Mouse (Mus musculus): ENCODE results near the gene Parl. TPM values are rescaled to one million over a fixed set of nuclear protein-coding genes. Genes with fewer than 3 reads are reported as not detected.

Gene Parl
- polyA plus RNA-seq, 1 experiment from 2014 or later: 118 TPM

Other genes starting within 250 kb of the Parl start
- gene Klhl24, start 204.8 kb downstream of the Parl start, polyA plus RNA-seq (2016; fragmentation: Nextera tagmentation; extraction: Ambion mirVana): 24.2 and 31.4 TPM in 2 replicates
- 35.9 and 39.7 TPM in 2 replicates for gene Yeats2, start 161.3 kb downstream of the Parl start, polyA plus RNA-seq (2016; fragmentation: Nextera tagmentation; extraction: Ambion mirVana)
- gene Map6d1, start 61.0 kb downstream of the Parl start, polyA plus RNA-seq (2016; fragmentation: Nextera tagmentation; extraction: Ambion mirVana): 1.2 TPM in 2 replicates
- not detected in 2 replicates for gene Cyp2ab1, start 23.0 kb upstream of the Parl start, polyA plus RNA-seq (2016; fragmentation: Nextera tagmentation; extraction: Ambion mirVana)
- 63.6 and 65.8 TPM in 2 replicates for gene Abcc5, start 124.0 kb upstream of the Parl start, polyA plus RNA-seq (2016; fragmentation: Nextera tagmentation; extraction: Ambion mirVana)
- gene Eif2b5, start 196.4 kb upstream of the Parl start, polyA plus RNA-seq (2016; fragmentation: Nextera tagmentation; extraction: Ambion mirVana): 150 and 153 TPM in 2 replicates
- 32.6 and 51.1 TPM in 2 replicates for gene Dvl3, start 214.6 kb upstream of the Parl start, polyA plus RNA-seq (2016; fragmentation: Nextera tagmentation; extraction: Ambion mirVana)
- 705 and 825 TPM in 2 replicates for gene Ap2m1, start 233.1 kb upstream of the Parl start, polyA plus RNA-seq (2016; fragmentation: Nextera tagmentation; extraction: Ambion mirVana)
- 59.4 and 65.2 TPM in 2 replicates for gene Abcf3, start 246.2 kb upstream of the Parl start, polyA plus RNA-seq (2016; fragmentation: Nextera tagmentation; extraction: Ambion mirVana)